Mouse (Mus musculus) heart, embryonic 15.5 days (tissue): Measurements from ENCODE around the gene Mipol1. TPM values are rescaled to one million over a fixed set of nuclear protein-coding genes. Genes with fewer than 3 reads are reported as not detected.

ENCODE experiments used
- ATAC-seq: fragments of 200-750 bp; cut with Nextera tagmentation; replicated peaks from 2 replicates; pipeline ENCODE4 v1.8.0; 2017; ENCODE audit warnings: low read depth, moderate TSS enrichment; ENCODE audit not compliant: insufficient number of reproducible peaks, insufficient read depth, low FRiP score
- H3K27ac ChIP-seq: fragments of 300-500 bp; sonication (generic); 2 replicates; pipeline ENCODE4 v1.5.1; 2015; ENCODE audit warnings: mild to moderate bottlenecking, inconsistent platforms
- H3K27me3 ChIP-seq: fragments of 300-500 bp; sonication (generic); 2 replicates; pipeline ENCODE4 v1.6.1; 2015; ENCODE audit warnings: inconsistent platforms
- H3K36me3 ChIP-seq: fragments of 300-500 bp; sonication (generic); 2 replicates; pipeline ENCODE4 v1.6.1; 2015; ENCODE audit warnings: mild to moderate bottlenecking, inconsistent platforms
- H3K4me1 ChIP-seq: fragments of 300-500 bp; sonication (generic); replicated peaks from 2 replicates; pipeline ENCODE4 v1.6.1; 2015; ENCODE audit warnings: inconsistent platforms
- H3K4me2 ChIP-seq: fragments of 300-500 bp; sonication (generic); 2 replicates; pipeline ENCODE4 v1.6.1; 2015; ENCODE audit warnings: inconsistent platforms, mild to moderate bottlenecking, moderate library complexity
- H3K4me3 ChIP-seq: fragments of 300-500 bp; sonication (generic); 2 replicates; pipeline ENCODE4 v1.5.1; 2015; ENCODE audit warnings: mild to moderate bottlenecking, inconsistent platforms
- H3K9ac ChIP-seq: fragments of 300-500 bp; sonication (generic); 2 replicates; pipeline ENCODE4 v1.6.1; 2015; ENCODE audit warnings: mild to moderate bottlenecking, inconsistent platforms
- H3K9me3 ChIP-seq: fragments of 300-500 bp; sonication (generic); replicated peaks from 2 replicates; pipeline ENCODE4 v1.6.1; 2016; ENCODE audit warnings: inconsistent platforms
- WGBS: fragments of 180-500 bp; shearing (Covaris S2); methylation state at CpG from one replicate; pipeline ENCODE4 v1.1.7; 2015; ENCODE audit warnings: mixed read lengths; 5-methylcytosine and 5-hydroxymethylcytosine counted together
- polyA plus RNA-seq: library from polyadenylated mRNA; unstranded; fragments of >200 nt; fragmentation: Nextera tagmentation; extraction: Ambion mirVana; gene quantifications from 2 replicates; pipeline ENCODE4 v1.2.1, GENCODE M21; 2015

Mipol1 gene
- 8.0 and 8.2 TPM in 2 replicates for polyA plus RNA-seq

DNA sequence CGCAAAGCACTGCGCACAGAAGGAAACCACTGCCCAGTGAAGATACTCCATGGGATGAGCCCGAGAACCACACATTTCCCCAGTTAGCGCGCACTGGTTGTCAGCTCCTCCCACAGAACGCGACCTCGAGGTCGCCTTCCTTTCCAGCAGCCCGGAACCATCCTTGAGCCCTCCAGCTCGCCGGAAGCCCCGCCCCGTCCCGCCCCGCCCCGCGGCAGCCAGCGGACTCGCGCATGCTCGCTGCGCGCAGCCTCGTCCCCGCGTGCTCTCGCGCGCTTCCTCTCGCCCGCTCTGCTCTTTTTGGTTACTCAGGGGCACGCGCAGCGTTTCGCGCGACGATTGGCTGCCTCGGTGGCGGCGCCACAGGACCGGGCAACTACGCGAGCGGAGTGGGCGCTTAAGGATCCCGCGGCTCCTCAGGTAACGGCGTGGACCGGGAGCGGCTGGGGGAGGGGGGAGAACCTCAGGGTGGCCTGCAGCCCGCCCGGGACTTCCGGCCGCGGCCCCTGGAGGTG, at the start of gene Mipol1, which contains the start of gene Prps1l3:
Mipol1 (plus strand) TSS at position 236 of the 515 bp plus-strand sequence.
Prps1l3 (plus strand) TSS at position 221 of the 515 bp plus-strand sequence.
- Histone ChIP-seq H3K9me3 (no peaks in the 10 kb centered on the region), H3K4me3 (peak within 1 kb of the TSS; percentile 84), H3K27me3 (no peaks in the 10 kb centered on the region), H3K36me3 (no peaks in the 10 kb centered on the region), H3K4me2 (peak within 1 kb of the TSS; percentile 78), H3K4me1 (peaks cover 7% of the 10 kb centered on the region), H3K9ac (peak within 1 kb of the TSS; percentile 74), H3K27ac (peak within 1 kb of the TSS; percentile 88)
- WGBS: under 1% methylated on average over 57 of the region's 58 CpGs
- peak; percentile 97 for ATAC-seq

DNA sequence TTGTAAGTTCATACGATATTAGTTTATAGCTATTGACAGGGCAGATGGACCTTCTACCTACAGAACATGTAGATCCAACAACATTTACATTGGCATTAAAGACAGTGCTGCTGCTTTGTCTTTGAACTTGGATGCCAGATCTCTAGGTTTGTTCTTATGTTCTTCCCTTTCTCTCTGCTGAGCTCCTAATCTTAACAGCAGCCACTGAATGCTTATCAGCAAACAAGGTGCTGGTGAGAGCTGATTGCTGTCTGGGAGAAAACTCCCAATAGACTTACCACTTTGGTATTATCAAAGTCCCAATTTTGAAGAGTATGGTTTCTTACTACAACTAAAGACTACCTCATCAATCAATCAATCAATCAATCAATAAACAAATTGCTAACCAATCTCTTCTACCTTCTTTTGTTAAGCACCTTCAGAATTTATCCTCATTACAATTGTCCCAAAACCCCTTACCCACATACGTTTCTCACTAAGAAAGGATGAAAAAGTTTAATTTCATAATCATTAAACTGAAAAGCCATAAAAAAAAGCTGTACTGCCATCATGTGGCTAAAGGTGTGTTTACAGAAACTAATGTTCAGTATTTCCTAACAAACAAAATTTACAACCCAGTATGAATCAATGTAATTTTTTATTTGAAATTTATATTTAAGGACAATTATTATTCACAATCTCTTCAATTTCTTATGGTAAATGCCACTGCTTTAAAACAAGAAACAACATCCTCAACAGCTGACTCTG, 45.7 kb upstream of the Mipol1 start:
- Histone ChIP-seq H3K36me3 (no peaks in the 10 kb centered on the region), H3K4me2 (no peak overlapping the region), H3K4me1 (peaks cover 3% of the 10 kb centered on the region; the same call in 1 of the 2 replicates), H3K4me3 (no peak overlapping the region), H3K27ac (no peak overlapping the region), H3K9ac (no peak overlapping the region), H3K9me3 (no peaks in the 10 kb centered on the region), H3K27me3 (0 out of 2 replicates have a peak, but pooled peaks cover 4% of the 10 kb centered on the region)
- no peak for ATAC-seq
- WGBS: 51% methylated on average over 2 of the region's 2 CpGs

DNA sequence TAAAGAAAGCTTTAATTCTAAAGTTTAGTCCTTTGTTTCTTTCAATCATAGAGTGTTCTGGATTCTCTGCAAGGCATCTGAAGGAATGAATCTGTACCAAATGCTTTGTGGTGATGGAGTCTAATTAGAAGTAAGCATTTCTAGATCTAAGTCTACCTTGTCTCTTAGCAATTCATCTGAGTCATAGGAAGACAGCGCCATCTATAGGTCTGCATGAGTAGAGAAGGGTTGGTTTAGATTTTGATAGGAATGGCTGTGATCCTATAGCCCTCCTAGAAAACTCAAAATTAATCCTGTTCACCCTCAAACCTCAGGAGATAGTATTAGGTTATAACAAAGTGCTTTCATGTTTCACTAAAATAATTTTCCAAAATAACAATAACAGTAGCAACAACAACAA, 44.8 kb upstream of the Mipol1 start:
- no peak overlapping the region for H3K9ac ChIP-seq
- H3K4me2 ChIP-seq: no peak overlapping the region
- H3K27me3 ChIP-seq: 0 out of 2 replicates have a peak, but pooled peaks cover 4% of the 10 kb centered on the region
- H3K36me3 ChIP-seq: no peaks in the 10 kb centered on the region
- H3K4me1 ChIP-seq: no peaks in the 10 kb centered on the region
- H3K9me3 ChIP-seq: no peaks in the 10 kb centered on the region
- no peak overlapping the region for H3K4me3 ChIP-seq
- 0% methylated on average over 1 of the region's 1 CpGs for WGBS
- ATAC-seq: no peak
- H3K27ac ChIP-seq: no peak overlapping the region

DNA sequence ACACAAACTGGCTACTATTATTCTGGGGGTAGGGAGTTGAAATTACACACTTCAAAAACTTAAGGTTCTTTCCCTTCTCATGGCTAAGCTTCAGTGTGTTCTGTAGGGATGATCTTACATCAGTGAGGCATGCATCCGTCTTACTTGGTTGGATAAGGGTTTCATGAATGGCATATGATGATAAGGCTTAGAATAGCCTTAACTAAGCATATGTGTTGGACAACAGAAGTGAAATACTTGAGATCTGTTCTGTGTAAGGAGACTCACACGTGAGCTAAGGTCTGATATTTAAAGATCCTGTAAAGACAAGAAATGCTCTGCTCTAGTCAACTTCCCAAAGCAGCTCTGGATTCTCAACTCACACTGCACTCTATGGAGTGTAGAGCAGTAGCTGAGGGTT, 44.1 kb upstream of the Mipol1 start:
- WGBS: 50% methylated on average over 2 of the region's 2 CpGs
- no peaks in the 10 kb centered on the region for H3K4me1 ChIP-seq
- 0 out of 2 replicates have a peak, but pooled peaks cover 4% of the 10 kb centered on the region for H3K27me3 ChIP-seq
- no peaks in the 10 kb centered on the region for H3K36me3 ChIP-seq
- H3K9me3 ChIP-seq: no peaks in the 10 kb centered on the region
- no peak overlapping the region for H3K4me2 ChIP-seq
- no peak overlapping the region for H3K9ac ChIP-seq
- H3K27ac ChIP-seq: no peak overlapping the region
- no peak overlapping the region for H3K4me3 ChIP-seq
- ATAC-seq: no peak

DNA sequence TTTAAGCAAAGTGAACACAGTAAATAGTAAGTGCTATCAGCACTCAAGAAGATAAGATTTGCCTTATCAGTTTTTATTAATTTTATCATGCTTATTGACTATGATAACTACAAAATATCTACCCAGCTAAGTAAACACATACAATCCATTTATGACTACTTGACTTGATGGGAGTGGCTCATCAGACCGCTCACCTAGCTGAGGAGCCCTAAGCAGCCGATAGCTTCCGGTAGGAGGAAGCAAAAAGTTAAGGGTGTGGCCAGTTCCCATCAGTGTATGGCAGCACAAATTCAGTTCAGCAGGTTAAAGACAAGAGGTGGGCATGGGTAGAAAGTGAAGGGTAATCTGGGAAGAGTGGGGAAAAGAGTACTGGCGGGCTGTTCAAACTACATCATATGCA, 43.2 kb upstream of the Mipol1 start:
- Histone ChIP-seq H3K9ac (no peak overlapping the region), H3K4me3 (no peak overlapping the region), H3K27ac (no peak overlapping the region), H3K9me3 (no peaks in the 10 kb centered on the region), H3K4me1 (no peaks in the 10 kb centered on the region), H3K36me3 (no peaks in the 10 kb centered on the region), H3K4me2 (no peak overlapping the region), H3K27me3 (0 out of 2 replicates have a peak, but pooled peaks cover 4% of the 10 kb centered on the region)
- WGBS: 78% methylated on average over 4 of the region's 4 CpGs
- no peak for ATAC-seq

DNA sequence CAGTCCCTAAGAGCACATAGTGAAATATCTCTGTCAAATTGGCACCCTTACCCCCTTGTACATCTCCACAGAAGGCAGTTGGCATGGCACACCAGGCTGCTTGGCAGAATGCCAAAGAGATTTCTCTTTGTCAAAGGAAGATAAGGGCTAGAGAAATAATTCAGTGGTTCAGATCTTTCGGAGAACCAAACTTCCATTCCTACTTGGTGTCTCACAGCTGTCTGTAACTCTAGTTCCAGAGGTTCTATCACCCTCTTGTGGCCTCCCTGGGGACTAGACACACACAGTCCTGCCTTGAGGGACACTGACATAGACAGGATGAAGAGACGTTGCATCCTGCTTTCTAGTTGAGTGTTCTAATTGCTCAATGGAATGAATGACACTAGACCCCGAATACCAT, 35.6 kb upstream of the Mipol1 start:
- Histone ChIP-seq H3K9ac (no peak overlapping the region), H3K27me3 (no peaks in the 10 kb centered on the region), H3K9me3 (no peaks in the 10 kb centered on the region), H3K4me2 (no peak overlapping the region), H3K36me3 (no peaks in the 10 kb centered on the region), H3K4me1 (peaks cover 9% of the 10 kb centered on the region), H3K27ac (no peak overlapping the region), H3K4me3 (no peak overlapping the region)
- WGBS: 18% methylated on average over 3 of the region's 3 CpGs
- no peak for ATAC-seq

DNA sequence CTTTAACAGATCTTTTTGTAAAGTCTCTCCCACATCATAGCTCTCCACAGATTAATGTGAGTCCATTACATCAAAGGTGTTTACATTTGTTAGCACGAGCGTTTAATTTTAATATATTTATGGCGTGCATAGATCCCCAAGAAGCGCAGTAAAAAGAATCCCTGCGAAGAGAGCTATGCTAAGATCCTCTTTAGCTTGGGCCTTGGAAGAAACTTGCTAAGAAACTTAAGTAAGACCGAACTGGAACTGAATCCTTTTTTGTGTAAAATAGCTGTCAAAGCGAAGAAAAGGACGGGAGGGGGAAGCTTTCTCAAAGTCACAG, 34.0 kb upstream of the Mipol1 start:
- Histone ChIP-seq H3K9me3 (no peaks in the 10 kb centered on the region), H3K4me2 (peak overlapping the region; percentile 97), H3K36me3 (no peaks in the 10 kb centered on the region), H3K9ac (peak overlapping the region; percentile 49), H3K27me3 (no peaks in the 10 kb centered on the region), H3K4me1 (peaks cover 9% of the 10 kb centered on the region), H3K4me3 (peak overlapping the region; percentile 63), H3K27ac (no peak overlapping the region)
- WGBS: 21% methylated on average over 8 of the region's 8 CpGs
- ATAC-seq: no peak

DNA sequence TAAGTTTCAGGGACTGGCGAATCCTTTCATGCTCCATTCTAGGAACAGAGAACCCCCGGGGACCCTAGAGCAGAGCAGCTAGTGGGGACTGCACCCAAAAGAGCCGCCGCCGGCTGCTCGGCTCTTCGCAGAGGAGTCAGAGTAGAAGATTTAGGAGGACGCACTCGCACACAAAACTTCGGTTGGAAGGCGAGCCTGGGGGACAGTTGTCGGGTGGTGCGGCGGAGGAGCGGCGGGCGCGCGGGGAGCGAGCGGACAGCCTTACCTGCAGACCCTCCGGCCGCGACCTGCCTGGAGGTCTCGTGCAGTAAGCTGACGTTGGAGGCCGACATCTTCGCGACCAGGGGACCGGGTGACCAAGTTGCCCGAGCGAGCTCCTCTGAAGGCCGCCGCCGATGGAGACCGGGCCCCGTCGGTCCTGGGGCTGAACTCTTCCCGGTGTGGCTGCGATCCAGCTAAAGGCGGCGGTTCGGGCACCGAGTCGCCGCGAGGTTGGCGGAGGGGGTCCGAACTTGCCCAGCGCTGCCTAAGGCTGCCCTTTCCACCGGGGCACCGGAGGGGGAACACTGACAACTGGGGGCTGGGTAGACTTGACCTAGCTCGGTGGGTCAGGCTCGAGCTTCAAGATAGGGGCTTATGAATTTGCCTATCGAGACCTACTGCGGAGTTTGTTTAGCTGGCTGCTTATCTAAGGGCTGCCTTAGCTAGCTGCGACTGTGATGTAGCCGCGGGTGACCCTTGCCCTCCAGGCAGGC, 33.4 kb upstream of the Mipol1 start:
- Histone ChIP-seq H3K36me3 (no peaks in the 10 kb centered on the region), H3K9ac (peak overlapping the region; percentile 49), H3K4me3 (peak overlapping the region; percentile 63), H3K27ac (no peak overlapping the region), H3K27me3 (no peaks in the 10 kb centered on the region), H3K4me1 (peaks cover 9% of the 10 kb centered on the region), H3K4me2 (peak overlapping the region; percentile 97), H3K9me3 (no peaks in the 10 kb centered on the region)
- WGBS: 1% methylated on average over 59 of the region's 59 CpGs
- peak; percentile 31 for ATAC-seq

DNA sequence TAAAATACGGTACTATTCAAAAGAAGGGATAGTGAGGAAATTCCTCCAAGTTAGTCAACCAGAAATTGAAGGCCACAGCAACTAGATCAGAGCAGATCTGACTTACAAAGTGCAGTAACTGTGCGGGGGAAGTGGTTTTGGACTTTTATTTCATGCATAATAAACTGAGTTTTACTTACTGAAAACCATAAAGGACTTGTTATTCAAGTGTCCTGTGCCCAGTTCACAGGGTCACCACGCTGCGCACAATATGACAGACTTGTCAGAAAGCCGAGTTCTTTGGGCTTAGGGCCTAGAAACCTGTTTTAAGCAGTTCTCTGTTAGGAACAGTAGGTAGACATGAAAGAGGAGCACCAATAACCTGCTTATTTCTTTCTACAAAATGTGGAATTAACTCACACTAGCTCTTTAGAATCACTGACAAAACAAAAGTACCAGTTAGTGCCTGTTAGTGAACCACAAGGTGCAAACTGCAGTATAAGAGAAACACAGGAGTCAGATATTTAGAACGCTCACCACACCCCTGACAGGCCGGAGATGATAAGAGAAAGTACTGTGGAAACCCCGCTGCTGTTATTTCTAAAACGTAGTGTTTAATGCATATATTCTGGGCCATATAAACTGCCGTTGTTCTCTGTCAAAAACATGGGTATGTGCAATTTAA, 32.7 kb upstream of the Mipol1 start, which contains the start of gene Slc25a21:
Slc25a21 (minus strand) TSS at position 110 of the 664 bp plus-strand sequence.
- H3K4me2 ChIP-seq: peak within 1 kb of the TSS; percentile 97
- H3K27ac ChIP-seq: no peak within 1 kb of the TSS
- ATAC-seq: no peak
- peak within 1 kb of the TSS; percentile 63 for H3K4me3 ChIP-seq
- H3K27me3 ChIP-seq: no peaks in the 10 kb centered on the region
- H3K36me3 ChIP-seq: no peaks in the 10 kb centered on the region
- peak within 1 kb of the TSS; percentile 49 for H3K9ac ChIP-seq
- 78% methylated on average over 10 of the region's 10 CpGs for WGBS
- H3K9me3 ChIP-seq: no peaks in the 10 kb centered on the region
- H3K4me1 ChIP-seq: peaks cover 9% of the 10 kb centered on the region

DNA sequence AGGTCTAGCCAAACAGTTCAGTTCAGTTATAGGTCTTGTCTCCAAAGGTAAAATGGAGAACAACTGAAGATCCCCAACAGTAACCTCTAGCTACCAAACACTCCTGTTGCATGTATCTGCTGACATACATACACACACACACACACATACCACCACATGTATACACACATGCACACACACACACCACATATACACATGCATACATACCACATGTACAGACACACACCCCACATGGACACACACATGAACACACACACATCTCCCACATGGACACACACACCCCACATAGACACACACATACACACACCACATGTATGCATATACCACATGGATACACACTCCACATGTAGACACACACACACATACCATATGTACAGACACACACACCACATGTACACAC, 32.0 kb upstream of the Mipol1 start:
- peaks cover 9% of the 10 kb centered on the region for H3K4me1 ChIP-seq
- no peaks in the 10 kb centered on the region for H3K27me3 ChIP-seq
- H3K27ac ChIP-seq: no peak overlapping the region
- H3K4me3 ChIP-seq: no peak overlapping the region
- H3K36me3 ChIP-seq: no peaks in the 10 kb centered on the region
- no peak for ATAC-seq
- no peaks in the 10 kb centered on the region for H3K9me3 ChIP-seq
- no peak overlapping the region for H3K4me2 ChIP-seq
- H3K9ac ChIP-seq: no peak overlapping the region

DNA sequence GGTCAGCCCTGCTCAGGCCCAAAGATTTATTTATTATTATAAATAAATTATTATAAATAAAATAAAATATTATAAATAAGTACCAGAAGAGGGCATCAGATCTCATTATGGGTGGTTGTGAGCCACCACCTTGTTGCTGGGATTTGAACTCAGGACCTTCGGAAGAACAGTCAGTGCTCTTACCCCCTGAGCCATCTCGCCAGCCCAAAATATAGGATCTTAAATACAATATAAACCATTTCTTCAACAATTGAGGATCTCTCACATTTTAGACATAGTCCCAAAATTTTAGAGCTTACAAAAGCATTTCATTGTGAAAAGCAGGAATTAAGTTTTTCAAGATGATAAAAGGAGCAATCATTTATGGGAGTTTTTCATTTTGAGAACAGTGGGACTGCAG, 30.8 kb upstream of the Mipol1 start:
- Histone ChIP-seq H3K9me3 (no peaks in the 10 kb centered on the region), H3K27ac (no peak overlapping the region), H3K9ac (no peak overlapping the region), H3K4me2 (no peak overlapping the region), H3K4me3 (no peak overlapping the region), H3K4me1 (peaks cover 9% of the 10 kb centered on the region), H3K27me3 (no peaks in the 10 kb centered on the region), H3K36me3 (no peaks in the 10 kb centered on the region)
- WGBS: 95% methylated on average over 2 of the region's 2 CpGs
- no peak for ATAC-seq
